Mouse (Mus musculus) midbrain, embryonic 13.5 days (tissue): ENCODE measurements at regions not wholly inside any gene's neighbourhood (a gene's known extent, or its start where the extent isn't known, plus 50 kb on each side); places are given as distances from the start of the nearest gene placed in this dataset.

Experiments used
- ATAC-seq: fragments of 200-750 bp; cut with Nextera tagmentation; 2 replicates; pipeline ENCODE4 v1.8.0; 2017; ENCODE audit warnings: mild to moderate bottlenecking, moderate TSS enrichment, moderate library complexity
- H3K27ac ChIP-seq: fragments of 300-500 bp; sonication (generic); 2 replicates; pipeline ENCODE4 v1.5.1; 2015; ENCODE audit warnings: inconsistent platforms, mild to moderate bottlenecking, moderate library complexity
- H3K27me3 ChIP-seq: fragments of 300-500 bp; sonication (generic); 2 replicates; pipeline ENCODE4 v1.6.1; 2015; ENCODE audit warnings: mild to moderate bottlenecking, inconsistent platforms
- H3K36me3 ChIP-seq: fragments of 300-500 bp; sonication (generic); 2 replicates; pipeline ENCODE4 v1.6.1; 2015; ENCODE audit warnings: mild to moderate bottlenecking, inconsistent platforms
- H3K4me1 ChIP-seq: fragments of 300-500 bp; sonication (generic); replicated peaks from 2 replicates; pipeline ENCODE4 v1.6.1; 2015; ENCODE audit warnings: inconsistent platforms
- H3K4me2 ChIP-seq: fragments of 300-500 bp; sonication (generic); replicated peaks from 2 replicates; pipeline ENCODE4 v1.6.1; 2015; ENCODE audit warnings: moderate library complexity, mild to moderate bottlenecking, inconsistent platforms
- H3K4me3 ChIP-seq: fragments of 300-500 bp; sonication (generic); replicated peaks from 2 replicates; pipeline ENCODE4 v1.5.1; 2015; ENCODE audit warnings: mild to moderate bottlenecking, inconsistent platforms
- H3K9ac ChIP-seq: fragments of 300-500 bp; sonication (generic); replicated peaks from 2 replicates; pipeline ENCODE4 v1.6.1; 2015; ENCODE audit warnings: mild to moderate bottlenecking, inconsistent platforms
- H3K9me3 ChIP-seq: fragments of 300-500 bp; sonication (generic); 2 replicates; pipeline ENCODE4 v1.6.1; 2016; ENCODE audit warnings: mild to moderate bottlenecking, inconsistent platforms
- WGBS: fragments of 180-500 bp; shearing (Covaris S2); methylation state at CpG from one replicate; pipeline ENCODE4 v1.1.7; 2015; 5-methylcytosine and 5-hydroxymethylcytosine counted together

DNA sequence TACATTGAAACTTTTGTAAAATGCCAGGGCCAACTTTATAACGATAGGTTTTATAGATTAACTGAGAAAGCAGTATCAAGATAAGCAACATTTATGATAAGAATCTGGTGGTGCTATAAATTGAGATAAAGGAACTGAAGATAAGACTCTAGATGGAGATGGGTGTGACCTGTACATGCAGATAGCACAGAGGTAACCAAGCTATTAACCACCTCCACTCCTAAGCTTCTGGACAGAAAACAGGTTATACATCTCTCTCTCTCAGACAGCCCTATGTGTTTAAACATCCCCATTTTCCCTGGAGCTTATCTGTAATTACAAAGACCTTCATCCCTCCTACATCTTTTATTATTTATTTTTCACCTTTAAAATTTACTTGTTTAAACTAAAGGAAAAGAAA is 590.5 kb upstream of the Nrg3 start:
- ATAC-seq, result no peak

DNA sequence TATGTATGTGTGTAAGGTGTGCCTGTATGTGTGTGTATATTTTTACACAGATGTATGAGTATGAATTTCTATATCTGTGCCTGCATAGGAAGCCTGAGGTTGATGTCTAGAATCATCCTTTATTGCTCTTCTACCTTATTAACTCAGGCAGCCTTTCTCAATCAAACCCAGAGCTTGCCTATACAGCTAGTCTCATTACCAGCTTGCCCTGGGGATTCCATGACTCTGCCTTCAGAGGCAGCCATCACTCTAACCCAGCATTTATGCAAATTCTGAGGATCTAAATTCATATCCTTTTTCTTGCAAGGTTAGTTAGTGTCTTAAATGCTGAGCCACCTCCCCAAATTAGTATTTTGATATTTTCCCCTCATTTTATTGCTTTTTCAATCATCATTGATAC is 569.0 kb upstream of the Nrg3 start:
- H3K4me3 ChIP-seq, result no peak overlapping the region
- H3K4me1 ChIP-seq, result no peaks in the 10 kb centered on the region
- ATAC-seq, result no peak
- H3K27ac ChIP-seq, result no peak overlapping the region
- no peaks in the 10 kb centered on the region for H3K27me3 ChIP-seq
- no peaks in the 10 kb centered on the region for H3K9me3 ChIP-seq
- no peak overlapping the region for H3K4me2 ChIP-seq
- no peaks in the 10 kb centered on the region for H3K36me3 ChIP-seq
- no peak overlapping the region for H3K9ac ChIP-seq

More for the DNA sequence above, 590.5 kb upstream of the Nrg3 start:
- Histone ChIP-seq H3K4me2 (no peak overlapping the region), H3K27ac (no peak overlapping the region), H3K4me1 (no peaks in the 10 kb centered on the region), H3K9ac (no peak overlapping the region), H3K9me3 (no peaks in the 10 kb centered on the region), H3K4me3 (no peak overlapping the region), H3K27me3 (no peaks in the 10 kb centered on the region), H3K36me3 (no peaks in the 10 kb centered on the region)
- WGBS, result 84% methylated on average over 1 of the region's 1 CpGs

DNA sequence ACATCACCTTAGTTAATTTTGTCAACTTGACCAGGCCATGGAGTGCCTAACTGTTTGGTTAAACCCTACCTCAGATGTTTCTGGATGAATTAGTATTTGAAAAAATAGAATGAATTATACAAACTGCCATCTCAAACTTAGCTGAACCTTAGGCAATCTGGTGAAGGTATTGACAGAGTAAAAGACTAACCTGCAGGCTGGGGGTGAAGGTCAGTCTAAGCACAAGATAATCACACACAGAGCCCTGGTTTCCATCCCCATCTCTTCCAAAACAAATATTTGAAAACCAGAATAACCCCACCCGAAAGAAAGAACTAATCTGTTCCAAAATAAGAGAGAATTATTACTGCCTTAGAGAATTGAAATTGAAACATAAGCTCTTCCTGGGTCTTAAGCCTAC is 563.3 kb upstream of the Nrg3 start:
- no peaks in the 10 kb centered on the region for H3K36me3 ChIP-seq
- H3K27me3 ChIP-seq, result no peaks in the 10 kb centered on the region
- no peaks in the 10 kb centered on the region for H3K4me1 ChIP-seq
- H3K4me2 ChIP-seq, result no peak overlapping the region
- H3K9me3 ChIP-seq, result no peaks in the 10 kb centered on the region
- no peak overlapping the region for H3K9ac ChIP-seq
- WGBS, result 73% methylated on average over 1 of the region's 1 CpGs
- no peak overlapping the region for H3K4me3 ChIP-seq
- ATAC-seq, result no peak
- no peak overlapping the region for H3K27ac ChIP-seq

DNA sequence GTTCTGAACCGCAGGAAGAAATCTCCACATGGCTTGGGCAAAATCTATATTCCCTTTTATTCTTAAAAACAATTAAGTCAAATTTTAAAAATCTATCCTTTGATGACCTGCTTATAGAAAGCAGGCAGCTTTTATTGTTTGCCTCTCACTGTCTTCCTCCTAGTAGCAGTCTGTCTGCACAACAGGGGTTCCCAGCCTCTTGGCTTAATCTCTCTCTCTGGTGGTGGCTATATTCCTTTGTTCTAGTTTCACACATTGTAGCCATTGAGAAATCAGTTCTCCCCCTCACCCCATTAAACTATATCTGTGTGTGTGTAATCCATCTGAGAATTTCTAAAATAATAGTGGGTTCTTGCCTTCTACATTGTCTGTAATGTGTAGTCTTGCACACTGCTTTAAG is 542.4 kb upstream of the Nrg3 start:
- H3K9ac ChIP-seq, result no peak overlapping the region
- no peak overlapping the region for H3K4me3 ChIP-seq
- peaks cover 1% of the 10 kb centered on the region; the same call in 1 of the 2 replicates for H3K4me1 ChIP-seq
- no peak overlapping the region for H3K27ac ChIP-seq
- no peaks in the 10 kb centered on the region for H3K27me3 ChIP-seq
- no peaks in the 10 kb centered on the region for H3K9me3 ChIP-seq
- WGBS, result 57% methylated on average over 1 of the region's 1 CpGs
- no peak overlapping the region for H3K4me2 ChIP-seq
- no peaks in the 10 kb centered on the region for H3K36me3 ChIP-seq
- ATAC-seq, result 0 out of 2 replicates have a peak, but pooled peaks have one; percentile 37

DNA sequence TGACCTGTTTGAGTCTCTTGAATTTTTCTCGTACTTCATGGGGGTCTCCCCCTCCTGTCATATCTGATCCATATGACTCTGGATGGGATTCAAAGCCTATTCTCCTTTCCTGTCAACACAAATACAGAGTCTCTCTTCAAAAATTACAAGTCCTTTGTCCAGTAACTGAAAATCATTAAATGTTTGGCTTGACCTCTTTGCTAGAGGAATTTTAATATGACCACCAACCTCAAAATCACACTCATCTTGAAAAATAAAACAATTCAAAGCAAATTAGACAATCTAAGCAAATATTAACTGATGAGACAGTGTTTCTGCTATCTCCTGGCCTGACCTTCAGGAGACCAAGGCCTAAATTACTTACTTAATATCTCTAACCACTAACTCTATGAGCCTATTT is 541.8 kb upstream of the Nrg3 start:
- Histone ChIP-seq H3K36me3 (no peaks in the 10 kb centered on the region), H3K4me2 (no peak overlapping the region), H3K27ac (no peak overlapping the region), H3K9ac (no peak overlapping the region), H3K4me1 (peaks cover 4% of the 10 kb centered on the region; the same call in 1 of the 2 replicates), H3K27me3 (no peaks in the 10 kb centered on the region), H3K4me3 (no peak overlapping the region), H3K9me3 (no peaks in the 10 kb centered on the region)
- WGBS, result 77% methylated on average over 1 of the region's 1 CpGs
- ATAC-seq, result no peak

DNA sequence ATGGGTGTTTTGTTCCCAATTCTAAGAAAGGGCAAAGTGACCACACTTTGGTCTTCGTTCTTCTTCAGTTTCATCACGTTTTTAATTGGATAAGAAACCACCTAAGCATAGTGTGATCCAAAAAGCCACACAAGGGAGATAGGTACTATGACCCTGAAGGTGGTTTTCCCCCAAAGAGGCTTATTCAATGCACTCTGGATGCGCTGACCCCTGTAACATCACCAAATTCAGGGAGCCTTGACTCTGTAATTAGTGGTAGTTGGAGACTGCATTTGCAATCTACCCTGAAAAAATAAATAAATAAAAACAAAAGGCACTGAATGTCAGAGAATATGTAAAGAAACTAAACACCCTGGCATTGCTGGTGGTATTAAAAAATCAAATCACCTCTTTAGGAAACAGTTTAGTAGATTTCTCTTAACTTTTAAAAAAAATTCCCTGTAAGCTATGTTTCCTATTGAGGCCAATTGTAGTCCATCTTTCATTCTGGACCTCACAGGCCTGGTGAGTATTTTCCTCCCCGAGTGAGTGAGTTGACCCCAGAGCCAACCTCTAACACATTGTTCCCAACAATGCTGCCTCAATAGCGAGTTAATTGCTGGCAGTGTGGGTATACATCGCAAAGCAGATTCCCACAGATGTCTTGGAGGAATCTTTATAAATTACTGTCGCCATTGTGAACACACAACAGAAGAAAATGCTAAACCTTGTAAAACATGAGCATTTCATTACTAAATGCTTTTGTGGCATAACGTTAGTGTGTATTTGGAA is 537.1 kb upstream of the Nrg3 start:
- no peaks in the 10 kb centered on the region for H3K9me3 ChIP-seq

More for the DNA sequence above, 537.1 kb upstream of the Nrg3 start:
- Histone ChIP-seq H3K27me3 (no peaks in the 10 kb centered on the region), H3K4me3 (no peak overlapping the region), H3K4me1 (peaks cover 4% of the 10 kb centered on the region; the same call in 1 of the 2 replicates), H3K27ac (no peak overlapping the region), H3K9ac (no peak overlapping the region), H3K36me3 (no peaks in the 10 kb centered on the region), H3K4me2 (no peak overlapping the region)
- 31% methylated on average over 8 of the region's 8 CpGs for WGBS
- ATAC-seq, result no peak
